Mouse (Mus musculus) spleen, adult 2 months (tissue): ENCODE results near the gene Vamp2.

Source experiments
- CTCF ChIP-seq: fragments of 200-500 bp; IDR thresholded peaks from 2 replicates; pipeline ENCODE4 v1.5.1; 2011; ENCODE audit warnings: mild to moderate bottlenecking, inconsistent platforms; ENCODE audit not compliant: insufficient read depth, insufficient read length, insufficient replicate concordance; ENCODE audit errors: extremely low read depth
- POLR2A ChIP-seq: fragments of 200-500 bp; IDR thresholded peaks from 2 replicates; pipeline ENCODE4 v1.6.1; 2011; ENCODE audit warnings: low read depth, low read length, inconsistent platforms

DNA sequence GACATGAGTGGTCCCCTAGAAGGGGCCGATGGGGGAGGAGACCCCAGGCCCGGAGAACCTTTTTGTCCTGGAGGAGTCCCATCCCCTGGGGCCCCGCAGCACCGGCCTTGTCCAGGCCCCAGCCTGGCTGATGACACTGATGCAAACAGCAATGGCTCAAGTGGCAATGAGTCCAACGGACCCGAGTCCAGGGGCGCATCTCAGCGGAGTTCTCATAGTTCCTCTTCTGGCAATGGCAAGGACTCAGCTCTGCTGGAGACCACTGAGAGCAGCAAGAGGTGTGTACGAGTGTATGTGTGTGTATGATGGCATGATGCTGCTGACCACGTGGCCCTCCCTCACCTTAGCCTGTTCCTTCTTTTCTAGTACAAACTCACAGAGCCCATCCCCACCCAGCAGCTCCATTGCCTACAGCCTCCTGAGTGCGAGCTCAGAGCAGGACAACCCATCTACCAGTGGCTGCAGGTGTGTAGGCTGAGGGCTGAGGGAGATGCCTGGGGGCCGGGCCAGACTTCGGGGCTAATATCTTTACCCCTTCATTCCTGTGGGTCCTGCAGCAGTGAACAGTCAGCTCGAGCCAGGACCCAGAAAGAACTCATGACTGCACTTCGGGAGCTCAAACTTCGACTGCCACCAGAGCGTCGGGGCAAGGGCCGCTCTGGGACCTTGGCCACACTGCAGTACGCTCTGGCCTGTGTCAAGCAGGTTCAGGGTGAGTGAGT is 12.5 kb downstream of the Vamp2 start:
- TF ChIP-seq CTCF: no peak
- no peak for TF ChIP-seq POLR2A
